Mouse (Mus musculus) hindbrain, embryonic 11.5 days (tissue): ENCODE measurements around the gene Olfr1408. TPM values are rescaled to one million over a fixed set of nuclear protein-coding genes. Genes with fewer than 3 reads are reported as not detected.

Experiments
- ATAC-seq: fragments of 200-750 bp; cut with Nextera tagmentation; 2 replicates; pipeline ENCODE4 v1.8.0; 2017; ENCODE audit warnings: mild to moderate bottlenecking, moderate TSS enrichment, moderate library complexity; ENCODE audit not compliant: low FRiP score
- DNase-seq: peaks from one replicate; pipeline ENCODE4 v3.0.0-alpha.2; 2015; ENCODE audit warnings: low spot score
- H3K27ac ChIP-seq: fragments of 300-500 bp; sonication (generic); 2 replicates; pipeline ENCODE4 v1.5.1; 2014; ENCODE audit warnings: mild to moderate bottlenecking, low read depth, low read length
- H3K27me3 ChIP-seq: fragments of 300-500 bp; sonication (generic); 2 replicates; pipeline ENCODE4 v1.6.1; 2014; ENCODE audit warnings: mild to moderate bottlenecking, low read length, moderate library complexity, mixed read lengths; ENCODE audit not compliant: control insufficient read depth, insufficient read depth
- H3K36me3 ChIP-seq: fragments of 300-500 bp; sonication (generic); 2 replicates; pipeline ENCODE4 v1.6.1; 2014; ENCODE audit warnings: mild to moderate bottlenecking, low read length, moderate library complexity, mixed read lengths; ENCODE audit not compliant: control insufficient read depth, insufficient read depth
- H3K4me1 ChIP-seq: fragments of 300-500 bp; sonication (generic); replicated peaks from 2 replicates; pipeline ENCODE4 v1.6.1; 2014; ENCODE audit warnings: low read length, mixed read lengths; ENCODE audit not compliant: control insufficient read depth, insufficient read depth
- H3K4me2 ChIP-seq: fragments of 300-500 bp; sonication (generic); replicated peaks from 2 replicates; pipeline ENCODE4 v1.6.1; 2014; ENCODE audit warnings: mild to moderate bottlenecking, low read depth, low read length
- H3K4me3 ChIP-seq: fragments of 300-500 bp; sonication (generic); 2 replicates; pipeline ENCODE4 v1.5.1; 2014; ENCODE audit warnings: low read depth, low read length
- H3K9ac ChIP-seq: fragments of 300-500 bp; sonication (generic); 2 replicates; pipeline ENCODE4 v1.6.1; 2014; ENCODE audit warnings: low read depth, low read length
- H3K9me3 ChIP-seq: fragments of 300-500 bp; sonication (generic); 2 replicates; pipeline ENCODE4 v1.6.1; 2016; ENCODE audit warnings: low read length; ENCODE audit not compliant: control insufficient read depth
- WGBS: fragments of 180-500 bp; shearing (Covaris S2); extraction: QIAGEN DNeasy Blood & Tissue Kit; methylation state at CpG from one replicate; pipeline ENCODE4 v1.1.7; 2014; 5-methylcytosine and 5-hydroxymethylcytosine counted together
- polyA plus RNA-seq: library from polyadenylated mRNA; unstranded; fragments of >200 nt; fragmentation: Nextera tagmentation; extraction: Ambion mirVana; gene quantifications from 2 replicates; pipeline ENCODE4 v1.2.1, GENCODE M21; 2014

The Olfr1408 gene
- not detected in 2 replicates for polyA plus RNA-seq

DNA sequence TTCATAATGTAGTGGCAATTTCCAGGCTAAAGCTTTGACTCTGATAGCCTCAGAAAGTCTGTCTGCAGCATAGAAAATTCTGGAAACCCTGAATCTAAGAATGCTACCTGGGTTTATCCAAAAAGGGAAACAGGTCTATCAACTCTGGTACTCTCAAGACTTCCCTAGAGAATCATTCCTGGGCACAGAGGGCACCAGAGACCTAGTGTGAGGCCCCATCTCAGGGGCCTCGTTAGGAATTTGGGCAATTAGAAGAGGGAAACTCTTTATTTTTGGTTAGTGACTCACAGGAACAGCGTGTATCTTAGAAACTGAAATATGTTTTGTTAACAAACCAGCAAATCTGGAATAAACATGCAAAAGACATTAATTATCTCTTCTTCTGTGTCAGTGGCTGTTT lies at the start of gene Olfr1408:
Olfr1408 (minus strand) TSS at position 101 of the 400 bp plus-strand sequence.
- no peak within 1 kb of the TSS for H3K9ac ChIP-seq
- DNase-seq (no peak), ATAC-seq (no peak)
- no peak within 1 kb of the TSS for H3K4me2 ChIP-seq
- no peaks in the 10 kb centered on the region for H3K4me1 ChIP-seq
- H3K9me3 ChIP-seq: no peaks in the 10 kb centered on the region
- no peak within 1 kb of the TSS for H3K27ac ChIP-seq
- WGBS: 73% methylated on average over 2 of the region's 2 CpGs
- H3K4me3 ChIP-seq: no peak within 1 kb of the TSS
- H3K27me3 ChIP-seq: no peaks in the 10 kb centered on the region
- H3K36me3 ChIP-seq: no peaks in the 10 kb centered on the region

DNA sequence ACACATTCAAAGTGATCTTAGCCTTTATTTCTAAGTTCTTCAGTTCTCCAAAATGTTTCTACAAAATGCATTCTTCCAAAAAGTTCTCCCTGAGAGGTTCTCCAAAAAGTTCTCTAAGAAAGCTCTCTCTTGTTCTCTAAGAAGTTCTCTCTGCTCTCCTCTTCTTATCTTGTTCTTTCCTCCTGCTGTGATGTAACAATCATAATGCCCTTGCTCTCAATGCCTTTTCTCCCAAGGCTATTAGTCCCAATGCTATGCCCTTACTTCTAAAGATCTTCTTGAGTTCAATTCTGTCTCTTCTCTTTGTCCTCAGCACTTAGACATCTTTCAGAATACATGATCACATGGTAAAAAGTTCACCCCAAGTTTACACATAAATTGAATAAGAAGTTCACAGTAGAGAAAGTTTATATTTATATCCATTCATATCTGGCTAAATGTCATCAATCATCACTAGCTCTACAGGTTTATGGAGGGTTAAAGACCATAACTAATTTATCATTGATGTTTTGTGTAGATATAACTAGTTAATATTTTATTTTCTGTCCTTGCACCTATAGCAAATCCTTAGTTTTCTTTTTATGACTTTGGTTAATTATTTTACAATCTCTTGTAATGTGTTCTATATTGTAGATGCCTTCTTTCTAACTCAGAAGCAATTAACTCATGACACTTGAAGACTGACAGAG lies 37.1 kb upstream of the Olfr1408 start:
- H3K27me3 ChIP-seq: no peaks in the 10 kb centered on the region
- ATAC-seq (no peak), DNase-seq (no peak)
- no peak overlapping the region for H3K4me2 ChIP-seq
- H3K4me1 ChIP-seq: no peaks in the 10 kb centered on the region
- H3K4me3 ChIP-seq: no peak overlapping the region
- no peak overlapping the region for H3K27ac ChIP-seq
- H3K36me3 ChIP-seq: no peaks in the 10 kb centered on the region
- no peaks in the 10 kb centered on the region for H3K9me3 ChIP-seq
- no peak overlapping the region for H3K9ac ChIP-seq

Other genes starting within 250 kb of the Olfr1408 start
- not detected in 2 replicates for gene Apcs, start 242.3 kb downstream of the Olfr1408 start, polyA plus RNA-seq
- gene Olfr16, start 187.0 kb downstream of the Olfr1408 start, polyA plus RNA-seq: not detected in 2 replicates
- gene Olfr1406, start 53.3 kb upstream of the Olfr1408 start, polyA plus RNA-seq: not detected in 2 replicates
- gene Olfr218, start 60.4 kb upstream of the Olfr1408 start, polyA plus RNA-seq: not detected in 2 replicates
- gene Olfr1404, start 75.0 kb upstream of the Olfr1408 start, polyA plus RNA-seq: not detected in 2 replicates
- not detected in 2 replicates for gene Fcer1a, start 89.8 kb upstream of the Olfr1408 start, polyA plus RNA-seq
- not detected in 2 replicates for gene Olfr418, start 128.6 kb upstream of the Olfr1408 start, polyA plus RNA-seq
- gene Mptx2, start 140.4 kb upstream of the Olfr1408 start, polyA plus RNA-seq: not detected in 2 replicates
- gene Ackr1, start 196.4 kb upstream of the Olfr1408 start, polyA plus RNA-seq: 5.6 and 6.4 TPM in 2 replicates
- gene Aim2, start 213.5 kb upstream of the Olfr1408 start, polyA plus RNA-seq: 3.0 and 4.1 TPM in 2 replicates
- 29.8 and 30.7 TPM in 2 replicates for gene Cadm3, start 230.3 kb upstream of the Olfr1408 start, polyA plus RNA-seq